Mouse (Mus musculus): ENCODE measurements around the gene Vav1. TPM values are rescaled to one million over a fixed set of nuclear protein-coding genes. Genes with fewer than 3 reads are reported as not detected.
"Not testable (repeated sequence)": the region's sequence is repeated elsewhere in the genome, so short reads cannot be mapped to it uniquely, and the experiment has no call there.

Vav1 gene
- polyA plus RNA-seq, 3 experiments from 2014 or later = 66.1 to 89.2 (median 85.7) TPM

- ATAC-seq = no peak
Observed at GRCm38 (mm10) chr17:57280411-57280810, 1.5 kb downstream of the Vav1 start.

- no peak for ATAC-seq
Observed at GRCm38 (mm10) chr17:57283906-57284305, 5.0 kb downstream of the Vav1 start.

DNA sequence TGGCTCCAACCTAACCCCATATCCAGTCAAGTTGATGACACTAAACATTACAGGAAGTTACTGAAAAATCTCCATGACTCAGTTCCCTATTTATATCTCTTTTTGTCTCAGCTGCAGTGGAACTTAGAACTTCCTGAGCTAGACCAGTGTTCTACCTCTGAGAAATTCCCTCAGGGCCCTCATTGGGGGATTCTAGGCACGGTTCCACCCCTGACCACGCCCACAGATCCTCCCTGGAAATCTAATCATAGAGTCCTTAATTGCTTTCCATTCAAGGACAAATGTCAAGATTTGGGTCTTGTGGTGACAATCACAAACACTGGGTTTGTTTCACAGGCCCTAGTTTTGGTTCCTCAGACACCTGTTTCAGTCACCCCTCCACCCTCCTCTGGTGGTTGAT is 6.2 kb downstream of the Vav1 start:
- no peak for ATAC-seq

- peak; percentile 64 for ATAC-seq
Observed at GRCm38 (mm10) chr17:57286718-57287355, 7.9 kb downstream of the Vav1 start.

DNA sequence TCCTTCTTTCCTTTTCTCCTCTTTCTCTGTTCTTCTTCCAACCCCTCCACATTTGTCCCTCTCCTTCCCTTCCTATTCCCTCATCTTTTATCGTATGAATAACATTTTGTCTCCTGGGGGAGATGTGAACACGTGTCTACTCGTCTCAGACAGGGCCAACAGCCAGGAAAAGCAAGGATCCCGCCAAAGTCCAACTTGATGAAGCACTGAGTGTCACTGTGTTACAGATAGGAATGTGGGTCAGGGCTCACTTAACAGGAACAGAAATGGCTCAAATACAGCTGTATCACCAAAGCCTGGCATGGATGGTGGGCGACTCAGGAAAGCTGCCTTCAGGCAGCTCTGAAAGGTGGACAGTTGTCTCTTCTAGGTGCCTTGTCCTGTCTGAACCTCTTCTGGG is 10.4 kb downstream of the Vav1 start:
- ATAC-seq = no peak

- peak; percentile 67 for ATAC-seq
Observed at GRCm38 (mm10) chr17:57290001-57290670, 11.2 kb downstream of the Vav1 start.

GRCm38 (mm10) chr17:57290671-57291055 is 11.8 kb downstream of the Vav1 start:
- ATAC-seq = peak; percentile 51

DNA sequence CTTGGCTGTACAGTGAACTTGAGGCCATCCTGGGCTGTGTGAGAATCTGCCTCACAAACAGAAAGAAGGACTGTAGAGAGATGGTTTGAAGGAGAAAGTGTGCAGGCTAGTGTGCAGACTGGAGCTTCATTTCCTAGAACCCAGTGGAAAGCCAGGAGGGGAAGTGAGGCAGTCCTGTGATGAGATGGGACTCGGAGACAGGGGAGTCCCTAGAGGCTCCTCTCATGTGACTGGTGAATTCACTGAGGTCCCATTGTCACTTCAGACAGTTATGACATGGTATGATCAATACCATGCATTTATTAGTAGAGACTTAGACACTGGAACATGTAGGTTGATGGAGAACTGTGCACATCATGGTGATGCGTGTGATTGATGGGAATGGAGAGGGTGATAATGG is 13.4 kb downstream of the Vav1 start:
- no peak for ATAC-seq

DNA sequence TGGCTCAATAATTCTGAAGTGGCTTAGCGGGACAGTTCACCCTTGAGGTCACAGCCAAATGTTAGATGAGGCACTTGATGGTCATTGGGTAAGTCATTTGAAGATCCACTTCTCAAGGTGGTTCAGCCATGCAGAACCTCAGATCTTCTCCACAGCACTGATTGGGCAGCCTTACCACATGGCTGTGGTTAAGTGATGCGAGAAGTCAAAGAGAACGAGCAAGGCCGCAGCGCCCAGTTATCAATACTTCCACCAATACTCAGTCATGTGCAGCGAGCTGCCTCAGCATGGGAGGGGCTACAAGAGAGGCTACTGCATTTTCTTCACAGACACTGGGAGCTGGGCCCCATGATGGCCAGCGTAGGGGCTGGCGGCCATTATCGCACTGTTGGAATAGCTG is 14.1 kb downstream of the Vav1 start:
- ATAC-seq = no peak

- ATAC-seq = no peak
Observed at GRCm38 (mm10) chr17:57295935-57296334, 17.0 kb downstream of the Vav1 start.

DNA sequence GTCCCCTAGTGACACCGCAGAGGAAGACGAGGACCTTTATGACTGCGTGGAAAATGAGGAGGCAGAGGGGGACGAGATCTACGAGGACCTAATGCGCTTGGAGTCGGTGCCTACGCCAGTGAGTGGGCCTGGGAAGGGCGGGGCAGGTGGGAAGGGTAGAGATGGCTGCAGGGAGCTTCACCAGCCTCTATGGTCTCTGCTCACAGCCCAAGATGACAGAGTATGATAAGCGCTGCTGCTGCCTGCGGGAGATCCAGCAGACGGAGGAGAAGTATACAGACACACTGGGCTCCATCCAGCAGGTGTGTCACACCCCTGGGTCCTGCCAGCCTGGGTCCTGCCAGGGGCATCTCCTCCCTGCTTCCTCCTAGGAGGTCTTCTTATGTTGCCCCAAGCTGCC is 18.1 kb downstream of the Vav1 start:
- ATAC-seq = no peak

DNA sequence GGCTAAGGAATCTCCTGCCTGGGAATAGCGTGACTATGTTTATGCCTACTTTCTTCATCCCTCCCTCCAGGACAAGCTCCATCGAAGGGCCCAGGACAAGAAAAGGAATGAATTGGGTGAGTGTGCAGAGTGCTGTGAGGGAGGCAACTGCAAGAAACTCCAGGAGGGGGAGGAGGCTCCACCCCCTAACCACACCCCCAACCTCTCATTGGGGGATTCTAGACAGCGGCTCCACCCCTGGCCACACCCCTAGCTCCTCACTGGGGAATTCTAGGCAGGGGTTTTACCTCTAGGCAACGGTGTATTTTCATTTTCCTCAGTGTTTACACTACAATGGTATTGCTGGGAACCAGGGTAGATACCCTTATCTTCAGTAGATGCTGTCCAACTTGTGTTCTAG is 26.7 kb downstream of the Vav1 start:
- ATAC-seq = peak; percentile 35

DNA sequence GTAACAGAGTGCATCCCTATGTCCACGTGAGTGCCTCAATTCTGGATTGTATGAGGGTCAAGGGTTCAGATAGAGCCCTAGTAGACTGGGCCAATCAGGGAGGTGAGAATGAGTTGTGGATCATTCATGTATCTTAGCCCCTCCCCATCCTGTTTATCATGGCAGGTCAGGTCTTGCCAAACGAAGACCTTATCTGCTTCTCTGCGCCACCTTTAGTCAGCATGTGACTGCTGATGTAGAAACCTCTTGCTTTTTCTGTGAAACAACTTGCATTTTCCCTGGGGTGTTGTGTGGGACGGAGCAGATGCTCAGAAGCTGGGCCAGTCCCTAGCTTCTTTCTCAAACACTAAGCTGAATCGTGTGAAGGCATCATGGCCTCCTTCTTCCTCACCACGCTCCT is 28.2 kb downstream of the Vav1 start:
- ATAC-seq = no peak

DNA sequence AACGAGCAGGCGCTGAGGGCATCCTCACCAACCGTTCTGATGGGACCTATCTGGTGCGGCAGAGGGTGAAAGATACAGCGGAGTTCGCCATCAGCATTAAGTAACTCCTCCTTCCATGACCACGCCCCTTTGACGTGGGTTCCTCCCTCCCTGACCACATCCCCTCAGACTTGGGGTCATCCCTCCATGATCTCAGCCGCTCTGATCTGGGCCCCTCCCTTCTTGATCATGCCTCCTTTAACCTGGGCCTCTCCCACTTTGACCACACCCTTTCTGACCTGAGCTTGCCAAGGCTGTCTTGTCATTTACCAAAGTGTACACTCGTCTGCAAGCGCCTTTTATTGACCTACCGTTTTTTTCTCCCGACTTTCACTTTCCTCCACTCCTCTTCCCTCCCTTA is 32.9 kb downstream of the Vav1 start:
- ATAC-seq = no peak

- ATAC-seq = no peak
Observed at GRCm38 (mm10) chr17:57327615-57328014, 48.7 kb downstream of the Vav1 start.

DNA sequence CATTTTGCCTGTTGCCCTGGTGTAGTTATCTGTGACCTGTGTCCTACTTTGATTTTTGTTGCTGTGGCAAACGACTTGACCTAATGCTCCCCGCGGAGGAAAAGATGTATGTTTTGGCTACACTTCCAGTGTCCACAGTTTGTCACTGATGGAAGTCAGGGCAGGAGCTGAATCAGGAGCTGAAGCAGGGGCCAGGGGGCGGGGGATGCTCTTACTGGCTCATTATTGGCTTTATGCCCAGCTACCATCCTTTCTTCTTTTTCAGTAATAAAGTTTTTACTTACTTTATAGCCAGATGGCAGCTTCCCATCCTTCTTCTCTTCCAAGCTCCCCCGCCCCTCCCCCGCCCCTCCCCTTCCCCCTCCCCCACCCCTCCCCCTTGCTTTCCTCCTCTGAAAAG is 50.0 kb downstream of the Vav1 start:
- no peak for ATAC-seq

- ATAC-seq = no peak
Observed at GRCm38 (mm10) chr17:57330993-57331392, 52.1 kb downstream of the Vav1 start.

DNA sequence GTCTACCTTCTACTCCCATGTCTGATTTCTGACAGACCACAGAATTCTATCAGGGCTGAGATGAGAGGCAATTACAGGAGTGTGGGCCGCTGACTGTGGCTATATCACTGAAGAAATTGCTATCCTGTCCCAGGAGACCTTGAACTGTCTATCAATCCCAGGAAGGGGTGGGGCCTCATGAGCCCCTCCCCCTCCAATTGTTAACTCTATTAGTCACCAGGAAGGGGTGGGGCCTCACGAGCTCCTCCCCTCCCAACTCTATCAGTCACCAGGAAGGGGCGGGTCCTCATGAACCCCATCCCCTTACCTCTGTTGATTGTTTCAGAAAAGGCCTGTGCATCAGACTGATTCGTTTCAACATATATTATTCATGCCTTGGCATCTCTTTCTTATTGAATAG is 53.3 kb downstream of the Vav1 start:
- no peak for ATAC-seq

- no peak for ATAC-seq
Observed at GRCm38 (mm10) chr17:57334001-57334760, 55.3 kb downstream of the Vav1 start.

DNA sequence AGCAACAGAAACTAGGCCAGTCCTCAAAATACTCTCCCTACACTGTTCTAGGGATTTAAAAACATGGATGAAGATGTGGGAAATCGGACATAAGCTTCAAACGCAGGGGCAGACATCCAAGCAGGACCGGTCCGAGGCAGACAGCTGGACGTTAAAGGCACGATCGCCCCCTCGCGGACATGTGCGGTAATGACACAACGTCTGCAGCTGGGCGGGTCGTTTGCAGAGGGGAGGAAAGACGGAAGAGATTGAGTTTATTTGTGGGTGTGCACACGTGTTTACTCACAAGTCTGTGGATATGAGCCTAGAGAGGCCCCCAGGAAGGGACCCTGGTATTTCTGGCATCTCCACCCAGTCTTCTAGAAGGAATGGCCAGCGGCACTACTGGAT is 55.9 kb downstream of the Vav1 start:
- ATAC-seq = peak; percentile 54

DNA sequence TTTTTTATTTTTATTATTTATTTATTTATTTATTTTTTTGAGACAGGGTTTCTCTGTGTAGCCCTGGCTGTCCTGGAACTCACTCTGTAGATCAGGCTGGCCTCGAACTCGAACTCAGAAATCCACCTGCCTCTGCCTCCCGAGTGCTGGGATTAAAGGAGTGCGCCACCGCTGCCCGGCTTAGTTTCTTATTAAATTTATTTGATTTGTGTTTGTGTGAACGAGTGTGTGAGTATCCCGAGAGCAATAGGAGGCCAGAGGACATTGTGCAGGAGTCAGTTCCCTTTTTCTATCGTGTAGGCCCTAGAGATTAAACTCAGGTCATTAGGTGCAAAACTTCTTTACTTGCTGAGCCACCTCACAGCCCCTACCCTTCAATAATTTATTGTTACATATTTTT is 56.3 kb downstream of the Vav1 start:
- ATAC-seq = not testable (repeated sequence)

DNA sequence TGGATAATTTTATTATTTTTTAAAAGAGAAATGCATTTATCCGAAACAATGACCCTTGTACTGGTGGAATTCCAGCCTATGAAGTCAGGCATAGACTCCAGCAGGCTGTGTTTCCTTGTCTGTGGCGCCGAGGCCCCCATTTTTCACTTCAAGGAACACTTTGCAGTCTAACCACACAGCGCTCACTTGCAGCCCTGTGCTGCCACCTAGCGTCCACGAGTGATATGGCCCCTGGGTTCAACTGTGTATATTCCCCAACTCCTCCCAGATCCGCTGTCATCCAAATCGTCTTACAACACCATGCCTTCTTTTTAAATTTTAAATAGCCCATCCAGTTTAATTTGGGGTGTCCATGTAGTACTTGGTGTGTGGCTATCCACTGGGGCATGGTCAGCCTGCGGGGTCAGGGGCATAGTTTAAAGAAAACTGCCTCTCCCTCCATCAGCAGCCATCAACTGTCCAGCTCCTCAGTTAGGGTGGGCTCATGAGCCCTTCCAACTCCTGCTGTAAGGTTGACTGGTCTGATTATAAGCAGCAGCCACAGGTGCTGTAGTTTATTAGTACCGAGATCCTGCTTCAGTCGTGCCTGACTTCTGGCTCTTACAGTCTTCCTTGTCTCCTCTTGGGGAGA is 56.9 kb downstream of the Vav1 start:
- ATAC-seq = peak; percentile 78

- no peak for ATAC-seq
Observed at GRCm38 (mm10) chr17:57337996-57338395, 59.1 kb downstream of the Vav1 start.

DNA sequence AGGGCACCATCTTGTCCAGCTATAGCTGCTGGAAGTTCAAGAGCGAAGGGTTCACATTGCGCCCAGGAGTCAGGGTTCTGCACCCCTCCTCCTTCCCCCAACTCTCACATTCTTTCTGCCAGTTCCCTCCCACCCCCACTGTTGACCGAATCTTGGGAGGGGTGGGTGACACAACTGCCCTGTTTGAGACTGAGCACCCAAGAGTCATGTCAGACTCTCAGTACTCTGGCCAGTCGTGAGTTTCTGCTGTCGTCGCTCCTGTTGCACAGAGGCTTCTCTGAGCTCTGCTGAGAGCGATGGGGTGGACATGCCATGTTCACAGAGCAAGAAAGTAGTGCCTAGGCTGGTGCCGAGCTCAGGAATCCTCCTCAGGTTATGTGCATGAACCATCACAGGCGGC is 60.4 kb downstream of the Vav1 start:
- no peak for ATAC-seq
